Mouse (Mus musculus) inflammation-experienced regulatory T-cells, adult 6 months (primary cell): ENCODE data around the gene Slc16a5. TPM values are rescaled to one million over a fixed set of nuclear protein-coding genes. Genes with fewer than 3 reads are reported as not detected.

Experiments
- ATAC-seq: one replicate; pipeline ENCODE4 v1.8.0; 2017
- polyA plus RNA-seq, 3 experiments: library from polyadenylated mRNA; unstranded; fragments of 100-300 nt; shearing (Covaris generic); gene quantifications; one replicate each; pipeline ENCODE4 v1.2.1; 2017

Gene Slc16a5
- polyA plus RNA-seq, 3 experiments from 2014 or later, result 1.1 to 3.5 (median 2.8) TPM

DNA sequence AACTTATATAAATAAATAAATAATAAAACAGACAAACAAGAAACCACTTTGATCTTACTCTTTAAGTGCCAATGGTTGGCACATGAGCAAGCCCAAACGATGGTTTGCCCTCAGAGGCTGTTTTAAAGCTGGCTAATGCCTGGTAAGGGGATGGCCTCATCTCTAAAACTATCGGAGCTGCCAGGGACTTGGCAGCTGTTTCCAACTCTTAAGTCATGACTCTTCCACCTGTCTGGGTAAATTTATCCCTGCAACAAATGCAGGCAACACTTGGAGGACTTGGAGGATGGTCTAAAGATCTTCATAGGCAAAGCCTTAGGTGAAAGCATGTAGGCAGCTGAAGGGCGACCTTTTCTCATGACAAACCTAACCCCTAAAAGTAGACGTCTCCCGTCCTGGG is 54.7 kb downstream of the Slc16a5 start:
- no peak for ATAC-seq

DNA sequence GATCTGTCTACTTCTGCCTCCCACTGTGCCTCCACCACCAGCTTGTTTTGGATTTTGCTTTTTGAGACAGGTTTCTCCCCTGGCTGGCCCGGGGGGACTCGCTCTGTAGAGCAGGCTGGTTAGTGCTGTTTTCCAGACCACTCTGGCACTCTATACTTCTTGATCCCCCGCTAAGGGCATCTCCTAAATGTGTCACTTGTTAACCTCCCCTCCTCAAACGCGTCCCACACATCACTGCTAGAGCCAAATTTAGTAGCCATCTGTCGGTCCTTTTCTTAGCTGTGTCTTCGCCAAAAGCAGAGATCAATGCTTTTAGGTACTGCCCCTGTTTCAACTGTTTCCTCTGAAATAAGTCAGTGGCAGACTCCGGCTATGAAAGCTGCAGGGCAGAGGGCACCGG is 56.4 kb downstream of the Slc16a5 start:
- ATAC-seq, result no peak

DNA sequence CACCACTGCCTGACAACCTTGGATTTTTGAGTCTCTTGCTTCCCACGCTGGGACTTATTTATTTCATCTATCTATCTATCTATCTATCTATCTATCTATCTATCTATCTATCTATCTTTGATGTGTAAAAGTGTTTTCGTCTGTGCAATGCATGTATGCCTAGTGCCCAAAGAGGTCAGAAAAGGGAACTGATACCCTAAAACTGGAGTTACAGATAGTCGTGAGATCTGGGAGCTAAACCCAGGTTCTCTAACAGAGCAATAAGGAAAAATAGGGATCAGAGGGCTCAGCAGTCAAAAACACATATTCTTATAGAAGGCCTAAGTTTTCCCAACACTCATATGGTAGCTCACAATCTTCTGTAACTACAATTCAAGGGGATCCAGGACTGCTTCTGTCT is 57.3 kb downstream of the Slc16a5 start:
- no peak for ATAC-seq

DNA sequence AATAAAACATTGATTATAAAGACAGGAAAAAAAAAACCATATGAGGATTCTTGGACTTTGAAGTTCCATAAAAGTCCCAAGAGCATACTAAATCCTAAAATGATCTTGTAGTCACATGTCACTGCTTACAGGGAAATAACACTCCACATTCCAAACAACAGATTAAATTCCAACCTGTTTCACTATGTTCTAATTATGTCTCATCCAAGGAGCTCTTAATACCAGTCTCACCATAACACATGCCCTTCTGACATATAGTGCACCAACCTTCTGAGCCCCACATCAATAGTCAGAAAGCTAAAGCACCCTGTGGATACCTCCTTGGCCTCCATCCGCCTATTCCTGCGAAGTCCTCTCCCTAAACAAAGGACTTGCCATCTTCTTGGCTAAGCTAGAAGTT is 57.9 kb downstream of the Slc16a5 start:
- no peak for ATAC-seq

DNA sequence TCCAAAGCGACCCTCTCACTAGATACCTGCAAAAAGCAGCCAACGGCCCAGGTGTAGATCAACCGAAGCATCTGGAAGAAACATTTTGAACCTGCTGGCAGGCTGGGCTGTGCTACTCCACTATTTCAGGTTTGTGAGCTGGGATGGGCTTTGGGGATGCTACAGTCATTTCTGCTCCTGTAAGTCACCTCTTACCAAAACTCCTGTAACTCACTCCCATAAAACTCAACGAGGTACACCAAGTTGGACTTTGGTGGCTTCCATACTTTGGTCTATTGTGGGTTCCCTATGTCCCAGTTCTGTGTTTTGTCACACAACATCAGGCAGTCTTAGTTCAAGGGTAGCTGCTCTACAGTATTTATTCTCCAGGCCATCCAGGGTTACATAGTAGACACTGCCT is 58.8 kb downstream of the Slc16a5 start:
- ATAC-seq, result no peak

DNA sequence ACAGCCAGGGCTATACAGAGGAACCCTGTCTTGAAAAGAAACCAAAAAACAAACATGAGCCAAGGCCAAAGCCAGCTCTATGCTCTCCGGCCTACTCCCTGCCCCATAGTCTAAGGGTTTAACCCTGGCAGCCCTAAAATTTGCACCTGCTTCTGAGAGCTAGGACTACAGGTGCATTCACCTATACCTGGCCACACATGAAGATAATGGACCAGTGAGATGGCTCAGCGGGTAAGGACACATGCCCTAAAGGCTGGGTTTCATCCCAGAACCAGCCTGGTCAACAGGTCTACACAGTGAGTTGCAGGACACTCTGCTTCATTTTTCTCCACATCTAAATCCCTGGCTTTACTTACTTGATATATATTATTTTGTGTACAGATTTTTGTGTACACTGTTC is 60.0 kb downstream of the Slc16a5 start:
- no peak for ATAC-seq

DNA sequence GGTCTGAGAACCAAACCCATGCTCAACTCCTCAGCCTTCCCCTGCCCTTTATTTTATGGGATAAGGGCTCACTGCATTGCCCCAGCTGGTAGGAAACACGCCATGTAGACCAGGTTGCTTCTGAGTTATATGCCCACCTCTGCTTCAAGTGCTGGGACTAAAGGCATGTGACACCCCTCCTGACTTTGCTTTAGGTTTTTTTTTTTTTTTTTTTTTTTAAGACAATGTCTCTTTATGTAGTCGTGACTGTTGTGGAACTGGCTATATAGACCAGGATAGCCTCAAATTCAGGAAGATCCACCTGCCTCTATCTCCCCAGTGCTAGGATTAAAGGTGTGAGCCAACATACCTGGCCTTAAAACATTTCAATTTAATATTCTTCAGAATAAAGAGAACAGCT is 60.4 kb downstream of the Slc16a5 start:
- ATAC-seq, result no peak

Other genes with a start within 250 kb of the Slc16a5 start
- gene Grin2c, start 195.2 kb upstream of the Slc16a5 start, polyA plus RNA-seq, result not detected
- gene Fdxr, start 185.4 kb upstream of the Slc16a5 start, polyA plus RNA-seq, result 10 to 100 TPM; 20.6 to 26.2 (median 23.7) TPM
- gene Fads6, start 164.8 kb upstream of the Slc16a5 start, polyA plus RNA-seq, result 1 to 10 TPM in 1 of 3 experiments, under 1 TPM in 2; 0.62 to 1.1 (median 0.78) TPM
- not detected for gene Otop2, start 155.3 kb upstream of the Slc16a5 start, polyA plus RNA-seq
- not detected for gene Ush1g, start 140.4 kb upstream of the Slc16a5 start, polyA plus RNA-seq
- not detected for gene Otop3, start 127.7 kb upstream of the Slc16a5 start, polyA plus RNA-seq
- gene Hid1, start 94.7 kb upstream of the Slc16a5 start, polyA plus RNA-seq, result 1 to 10 TPM; 1.9 to 3.4 (median 2.6) TPM
- not detected for gene Cdr2l, start 80.6 kb upstream of the Slc16a5 start, polyA plus RNA-seq
- 100 to 1,000 TPM; 173 to 208 (median 179) TPM for gene Mrpl58, start 58.7 kb upstream of the Slc16a5 start, polyA plus RNA-seq
- gene Atp5h, start 42.5 kb upstream of the Slc16a5 start, polyA plus RNA-seq, result 100 to 1,000 TPM; 696 to 777 (median 721) TPM
- gene Kctd2, start 42.3 kb upstream of the Slc16a5 start, polyA plus RNA-seq, result 10 to 100 TPM in 2 of 3 experiments, 1 to 10 TPM in 1; 5.6 to 15.7 (median 14.9) TPM
- not detected for gene Trim80, start 21.9 kb upstream of the Slc16a5 start, polyA plus RNA-seq
- gene Armc7, start 13.2 kb downstream of the Slc16a5 start, polyA plus RNA-seq, result 10 to 100 TPM; 68.2 to 95.6 (median 70.3) TPM
- gene Nt5c, start 29.4 kb downstream of the Slc16a5 start, polyA plus RNA-seq, result 100 to 1,000 TPM; 242 to 269 (median 245) TPM
- gene Jpt1, start 51.9 kb downstream of the Slc16a5 start, polyA plus RNA-seq, result 100 to 1,000 TPM; 619 to 638 (median 633) TPM
- 100 to 1,000 TPM; 668 to 906 (median 737) TPM for gene Sumo2, start 73.8 kb downstream of the Slc16a5 start, polyA plus RNA-seq
- gene Nup85, start 102.0 kb downstream of the Slc16a5 start, polyA plus RNA-seq, result 10 to 100 TPM; 46.0 to 56.8 (median 53.8) TPM
- 10 to 100 TPM; 22.9 to 31.7 (median 27.9) TPM for gene Mrps7, start 141.5 kb downstream of the Slc16a5 start, polyA plus RNA-seq
- gene Gga3, start 141.6 kb downstream of the Slc16a5 start, polyA plus RNA-seq, result 10 to 100 TPM; 24.8 to 36.2 (median 35.0) TPM
- 100 to 1,000 TPM; 192 to 274 (median 231) TPM for gene Mif4gd, start 150.5 kb downstream of the Slc16a5 start, polyA plus RNA-seq
- 10 to 100 TPM; 69.3 to 87.8 (median 80.1) TPM for gene Slc25a19, start 165.8 kb downstream of the Slc16a5 start, polyA plus RNA-seq
- gene Grb2, start 246.1 kb downstream of the Slc16a5 start, polyA plus RNA-seq, result 10 to 100 TPM; 31.7 to 35.5 (median 33.8) TPM